Mouse (Mus musculus): ENCODE results near the gene Dnaaf2.
"Not testable (repeated sequence)": the region's sequence is repeated elsewhere in the genome, so short reads cannot be mapped to it uniquely, and the experiment has no call there.

Gene Dnaaf2

GRCm38 (mm10) chr12:69197378-69198163 lies 658 bp downstream of the Dnaaf2 start:
- DNase-seq (ENCODE audit: low read depth) = peak; percentile 69

GRCm38 (mm10) chr12:69196444-69197377 lies 1.5 kb downstream of the Dnaaf2 start, which contains the start of gene Gm49383:
Gm49383 (minus strand) TSS chr12:69197104.
- peak; percentile 84 for DNase-seq (ENCODE audit: low read depth)

DNA sequence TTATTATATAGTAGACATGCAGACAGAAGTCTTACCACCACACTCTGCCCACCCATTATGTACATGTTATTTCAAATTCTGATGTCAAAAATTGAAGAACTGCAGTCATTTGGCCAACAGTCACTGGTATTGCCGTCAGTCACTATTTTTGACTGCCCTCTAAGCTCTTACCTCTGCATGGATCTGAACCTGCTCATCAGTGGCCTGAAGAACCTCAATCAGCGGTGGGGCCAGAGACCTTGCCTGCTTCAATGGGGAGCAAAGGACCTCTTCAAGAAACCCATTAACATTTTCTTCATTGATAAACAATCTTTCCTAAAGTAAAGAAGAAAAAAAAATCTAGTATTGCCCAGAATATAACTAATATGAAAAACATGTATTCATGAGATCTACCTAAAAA lies 5.6 kb downstream of the Dnaaf2 start:
- DNase-seq (ENCODE audit: low read depth) = no peak

GRCm38 (mm10) chr12:69191396-69191795 lies 6.8 kb downstream of the Dnaaf2 start:
- no peak for DNase-seq (ENCODE audit: low read depth)

DNA sequence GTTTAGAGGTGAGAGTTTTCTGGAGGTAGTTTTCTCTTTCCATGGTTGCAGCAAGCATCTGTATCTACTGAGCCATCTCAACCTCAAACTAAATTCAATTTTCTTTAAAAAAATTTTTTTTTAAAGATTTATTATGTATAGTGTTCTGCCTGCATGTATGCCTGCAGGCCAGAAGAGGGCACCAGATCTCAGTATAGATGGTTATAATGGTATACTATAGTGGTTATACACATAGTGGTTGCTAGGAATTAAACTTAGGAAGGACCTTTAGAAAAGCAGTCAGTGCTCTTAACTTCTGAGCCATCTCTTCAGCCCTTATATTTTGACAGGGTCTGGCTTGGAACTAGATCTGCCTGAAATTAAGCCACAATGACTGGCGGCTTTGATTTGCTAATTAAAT lies 7.7 kb downstream of the Dnaaf2 start:
- peak; percentile 46 for DNase-seq (ENCODE audit: low read depth)

DNA sequence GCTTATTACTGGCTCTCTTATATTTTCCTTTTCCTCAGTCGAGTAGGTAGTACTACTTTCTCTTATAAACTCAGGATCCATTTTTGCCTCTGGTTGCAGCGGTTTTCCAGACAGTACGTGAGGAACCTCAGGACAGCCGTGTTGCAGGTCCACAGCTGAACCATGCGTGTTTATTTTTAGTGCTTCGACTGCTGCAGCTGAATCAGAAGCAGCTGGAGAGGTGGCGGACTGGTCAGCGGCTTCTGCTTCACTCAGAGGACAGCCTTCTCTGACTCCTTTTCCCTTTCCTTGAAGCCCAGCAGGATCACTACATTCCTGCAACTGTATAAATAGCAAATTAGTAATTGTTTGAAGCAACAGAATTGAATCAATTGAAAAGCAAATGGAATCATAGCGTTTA lies 8.2 kb downstream of the Dnaaf2 start:
- no peak for DNase-seq (ENCODE audit: low read depth)

DNA sequence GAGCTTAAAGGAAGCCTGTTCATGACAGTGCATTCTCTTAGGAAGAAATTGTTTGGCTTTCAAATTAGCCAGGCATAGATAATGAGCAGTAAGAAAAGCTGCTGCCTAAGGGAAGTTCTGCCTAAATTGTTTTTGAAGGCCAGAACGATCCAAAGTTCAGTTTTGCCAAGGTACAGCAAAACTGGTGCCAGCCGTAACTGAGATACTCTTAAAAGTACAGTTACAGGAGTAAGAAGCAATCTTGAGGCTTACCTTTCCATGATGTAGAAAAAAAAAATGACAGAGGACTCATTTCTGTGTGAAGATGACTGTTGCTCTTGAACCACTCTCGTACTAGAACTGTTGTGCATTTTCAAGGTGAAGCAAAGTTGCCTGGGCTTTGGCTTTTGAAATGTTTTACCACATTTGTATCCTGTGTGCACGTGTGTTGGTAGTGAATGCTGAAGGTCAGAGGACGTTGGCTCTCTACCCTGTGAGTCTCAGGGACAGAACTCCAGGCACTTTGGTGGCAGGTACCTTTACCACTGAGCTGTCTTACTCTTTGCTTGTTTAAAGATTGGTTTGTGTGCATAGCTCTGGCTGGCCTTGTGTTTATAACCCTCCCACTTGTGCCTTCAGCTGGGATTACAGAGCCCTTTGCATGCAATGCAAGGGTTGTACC lies 11.3 kb downstream of the Dnaaf2 start:
- no peak for DNase-seq (ENCODE audit: low read depth)

GRCm38 (mm10) chr12:69185371-69185770 lies 12.9 kb downstream of the Dnaaf2 start:
- DNase-seq (ENCODE audit: low read depth) = no peak

DNA sequence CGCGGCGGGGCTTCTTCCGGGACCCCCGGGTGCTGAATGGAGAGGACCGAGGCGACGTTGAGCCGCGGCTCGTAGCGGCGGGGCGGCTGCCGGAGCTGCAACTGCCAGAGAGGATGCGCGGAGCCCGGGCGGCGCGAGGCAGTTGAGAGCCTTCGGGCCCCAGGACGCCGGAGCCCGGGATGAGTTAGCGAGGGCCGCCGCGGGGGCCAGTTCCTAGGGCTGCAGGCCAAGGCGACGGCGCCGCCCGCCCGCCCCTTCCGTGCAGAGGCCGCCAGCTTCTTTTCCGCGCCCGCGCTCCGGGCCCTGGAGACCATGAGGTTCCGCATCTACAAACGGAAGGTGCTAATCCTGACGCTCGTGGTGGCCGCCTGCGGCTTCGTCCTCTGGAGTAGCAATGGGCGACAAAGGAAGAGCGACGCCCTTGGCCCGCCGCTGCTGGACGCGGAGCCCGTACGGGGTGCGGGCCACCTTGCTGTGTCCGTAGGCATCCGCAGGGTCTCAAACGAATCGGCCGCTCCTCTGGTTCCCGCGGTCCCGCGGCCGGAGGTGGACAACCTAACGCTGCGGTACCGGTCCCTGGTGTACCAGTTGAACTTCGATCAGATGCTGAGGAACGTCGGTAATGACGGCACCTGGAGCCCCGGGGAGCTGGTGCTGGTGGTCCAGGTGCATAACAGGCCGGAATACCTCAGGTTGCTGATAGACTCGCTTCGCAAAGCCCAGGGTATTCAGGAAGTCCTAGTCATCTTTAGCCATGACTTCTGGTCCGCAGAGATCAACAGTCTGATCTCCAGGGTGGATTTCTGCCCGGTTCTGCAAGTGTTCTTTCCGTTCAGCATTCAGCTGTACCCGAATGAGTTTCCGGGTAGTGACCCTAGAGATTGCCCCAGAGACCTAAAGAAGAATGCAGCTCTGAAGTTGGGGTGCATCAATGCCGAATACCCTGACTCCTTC lies 13.6 kb downstream of the Dnaaf2 start:
- DNase-seq (ENCODE audit: low read depth) = peak; percentile 60

- peak; percentile 100 for DNase-seq (ENCODE audit: low read depth)
These were observed 14.5 kb downstream of the Dnaaf2 start, which contains the start of the genes Rpl36al and Mgat2 for GRCm38 (mm10) chr12:69183583-69184308. Rpl36al (minus strand) TSS chr12:69184083. Mgat2 (plus strand) TSS chr12:69184157.

DNA sequence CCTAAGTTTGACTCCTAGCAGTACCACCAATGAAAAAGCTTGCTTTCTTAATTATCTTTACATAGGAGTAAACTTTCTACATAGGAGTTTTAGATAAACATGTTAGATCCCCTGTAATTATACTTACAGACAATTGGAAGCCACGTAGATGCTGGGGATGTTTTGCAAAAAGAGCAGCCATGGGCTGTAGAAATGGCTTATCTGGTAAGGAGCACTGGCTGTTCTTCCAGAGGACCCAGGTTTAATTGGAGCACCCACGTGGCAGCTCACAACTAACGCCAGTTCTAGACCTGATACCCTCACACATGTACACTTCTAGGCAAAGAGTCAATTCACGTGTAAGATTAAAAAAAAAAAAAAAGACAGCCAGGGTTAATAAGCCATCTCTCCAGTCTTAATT lies 16.4 kb downstream of the Dnaaf2 start:
- DNase-seq (ENCODE audit: low read depth) = no peak

- no peak for DNase-seq (ENCODE audit: low read depth)
These were observed 18.9 kb downstream of the Dnaaf2 start for GRCm38 (mm10) chr12:69179371-69179770.

GRCm38 (mm10) chr12:69177526-69177925 lies 20.7 kb downstream of the Dnaaf2 start:
- no peak for DNase-seq (ENCODE audit: low read depth)

DNA sequence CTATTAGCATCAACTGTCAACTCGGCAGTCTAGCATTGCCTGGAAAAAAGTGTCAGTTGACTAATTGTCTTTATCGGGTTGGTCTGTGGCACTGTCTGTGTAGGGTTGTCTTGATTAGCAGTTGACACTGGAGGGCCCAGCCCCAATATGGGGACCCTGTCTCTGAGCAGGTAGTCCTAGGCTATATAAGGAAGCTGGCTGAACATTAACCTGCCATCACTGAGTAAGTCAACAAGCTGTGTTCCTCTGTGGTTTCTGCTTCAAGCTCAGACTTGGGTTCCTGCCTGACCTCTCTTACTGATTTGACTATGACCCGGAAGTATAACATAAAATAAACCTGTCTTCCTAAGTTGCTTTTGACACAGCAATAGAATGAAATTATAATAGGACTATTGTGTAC lies 22.3 kb downstream of the Dnaaf2 start:
- DNase-seq (ENCODE audit: low read depth) = no peak

GRCm38 (mm10) chr12:69171307-69171706 lies 26.9 kb downstream of the Dnaaf2 start:
- DNase-seq (ENCODE audit: low read depth) = no peak

DNA sequence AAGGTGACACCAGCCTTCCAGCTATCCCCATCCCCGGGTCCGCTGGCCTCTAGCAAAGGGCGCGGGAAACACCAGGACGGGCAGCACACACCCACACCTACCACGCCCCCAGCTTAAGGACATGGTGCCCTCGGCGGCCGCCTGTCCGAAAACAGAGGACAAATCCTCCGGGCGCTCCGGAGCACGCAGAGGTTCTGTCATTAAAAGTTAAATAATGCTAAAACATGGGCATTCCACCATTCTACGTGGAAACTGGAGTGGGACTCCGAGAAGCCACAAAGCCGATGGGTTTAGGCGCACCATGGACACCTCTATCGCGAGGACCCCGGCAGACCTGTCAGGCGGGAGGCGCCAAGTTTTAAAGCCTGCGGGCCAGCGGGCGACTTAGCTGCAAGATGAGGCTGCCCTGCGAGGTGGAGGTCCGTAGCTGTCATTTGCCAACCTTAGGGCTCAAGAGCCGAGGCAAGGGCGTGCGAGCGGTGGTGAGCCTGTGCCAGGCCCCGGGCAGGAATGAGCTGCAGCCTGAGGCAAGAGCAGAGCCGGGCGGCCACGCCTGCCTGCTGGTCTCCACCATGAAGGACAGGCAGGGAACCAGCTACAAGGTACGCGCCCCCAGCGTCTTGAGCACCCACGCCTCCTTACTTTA lies 29.6 kb downstream of the Dnaaf2 start, which contains the start of gene Lrr1:
Gene Lrr1, plus strand, starts transcription at position 354 of the 646 bp plus-strand sequence.
- DNase-seq (ENCODE audit: low read depth) = peak; percentile 89

GRCm38 (mm10) chr12:69167656-69168460 lies 30.4 kb downstream of the Dnaaf2 start:
- DNase-seq (ENCODE audit: low read depth) = no peak

DNA sequence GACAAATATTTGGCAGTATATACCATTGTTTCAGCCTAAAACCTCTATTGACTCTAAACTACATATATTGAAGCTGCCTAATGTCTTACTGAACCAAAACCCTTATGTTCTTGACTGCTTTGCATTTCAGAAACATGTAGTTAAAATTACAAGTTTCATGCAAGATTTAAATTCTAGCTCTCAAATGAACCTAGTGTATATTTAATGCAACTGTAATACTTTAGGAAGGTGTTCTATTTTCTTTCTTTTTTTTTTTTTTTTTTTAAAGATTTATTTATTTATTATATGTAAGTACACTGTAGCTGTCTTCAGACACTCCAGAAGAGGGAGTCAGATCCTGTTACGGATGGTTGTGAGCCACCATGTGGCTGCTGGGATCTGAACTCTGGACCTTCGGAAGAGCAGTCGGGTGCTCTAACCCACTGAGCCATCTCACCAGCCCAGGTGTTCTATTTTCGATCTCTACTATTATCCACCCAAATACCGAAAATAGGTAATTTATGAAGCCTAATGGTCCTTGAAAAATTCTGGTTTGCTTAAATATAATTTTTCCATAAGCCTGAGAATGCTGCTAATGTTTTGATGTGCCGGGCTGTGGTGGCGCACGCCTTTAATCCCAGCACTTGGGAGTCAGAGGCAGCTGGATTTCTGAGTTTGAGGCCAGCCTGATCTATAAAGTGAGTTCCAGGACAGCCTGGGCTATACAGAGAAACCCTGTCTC lies 31.2 kb downstream of the Dnaaf2 start:
- not testable (repeated sequence) for DNase-seq (ENCODE audit: low read depth)
